Mouse (Mus musculus) CD4-positive, CD25-positive, alpha-beta regulatory T cell, adult 2 months (primary cell): ENCODE results near the gene Mgat5.
A peak's percentile ranks its signal among the peaks of the same experiment; 100 is the strongest.

Experiments used
- DNase-seq: peaks from one replicate; pipeline ENCODE4 v3.0.0-alpha.2; 2012; ENCODE audit warnings: low read depth, low spot score

Mgat5 gene

GRCm38 (mm10) chr1:127430290-127430689, 225.5 kb downstream of the Mgat5 start:
- no peak for DNase-seq

- no peak for DNase-seq
Measured at GRCm38 (mm10) chr1:127434829-127435228, 230.0 kb downstream of the Mgat5 start.

GRCm38 (mm10) chr1:127437091-127437490, 232.3 kb downstream of the Mgat5 start:
- DNase-seq = no peak

- no peak for DNase-seq
Measured at GRCm38 (mm10) chr1:127439452-127439891, 234.7 kb downstream of the Mgat5 start.

GRCm38 (mm10) chr1:127441007-127441406, 236.2 kb downstream of the Mgat5 start:
- no peak for DNase-seq

GRCm38 (mm10) chr1:127441736-127442135, 236.9 kb downstream of the Mgat5 start:
- peak; percentile 53 for DNase-seq

GRCm38 (mm10) chr1:127442880-127443877, 238.4 kb downstream of the Mgat5 start:
- no peak for DNase-seq

GRCm38 (mm10) chr1:127444836-127445485, 240.1 kb downstream of the Mgat5 start:
- no peak for DNase-seq

GRCm38 (mm10) chr1:127453397-127453796, 248.6 kb downstream of the Mgat5 start:
- no peak for DNase-seq

GRCm38 (mm10) chr1:127459015-127459451, 254.2 kb downstream of the Mgat5 start:
- DNase-seq = peak; percentile 79

- no peak for DNase-seq
Measured at GRCm38 (mm10) chr1:127459576-127459975, 254.8 kb downstream of the Mgat5 start.

- no peak for DNase-seq
Measured at GRCm38 (mm10) chr1:127461017-127461416, 256.2 kb downstream of the Mgat5 start.

GRCm38 (mm10) chr1:127464041-127464440, 259.2 kb downstream of the Mgat5 start:
- no peak for DNase-seq

- no peak for DNase-seq
Measured at GRCm38 (mm10) chr1:127465292-127465691, 260.5 kb downstream of the Mgat5 start.

- DNase-seq = no peak
Measured at GRCm38 (mm10) chr1:127467238-127467637, 262.4 kb downstream of the Mgat5 start.

GRCm38 (mm10) chr1:127470175-127470574, 265.4 kb downstream of the Mgat5 start:
- no peak for DNase-seq

- DNase-seq = no peak
Measured at GRCm38 (mm10) chr1:127475756-127476155, 270.9 kb downstream of the Mgat5 start.

- DNase-seq = no peak
Measured at GRCm38 (mm10) chr1:127482911-127483310, 278.1 kb downstream of the Mgat5 start.

GRCm38 (mm10) chr1:127484188-127484587, 279.4 kb downstream of the Mgat5 start:
- DNase-seq = no peak

- DNase-seq = peak; percentile 67
Measured at GRCm38 (mm10) chr1:127484826-127485225, 280.0 kb downstream of the Mgat5 start.

- peak; percentile 65 for DNase-seq
Measured at GRCm38 (mm10) chr1:127487161-127487560, 282.3 kb downstream of the Mgat5 start.

GRCm38 (mm10) chr1:127496737-127497543, 292.1 kb downstream of the Mgat5 start:
- DNase-seq = peak; percentile 69
